Mouse (Mus musculus): ENCODE measurements at regions not wholly inside any gene's neighbourhood (a gene's known extent, or its start where the extent isn't known, plus 50 kb on each side); places are given as distances from the start of the nearest gene placed in this dataset.

GRCm38 (mm10) chr15:63194492-63194797 is 650.5 kb downstream of the Gsdmc2 start:
- DNase-seq (ENCODE audit: extremely low read depth): no peak
- no peaks in the 10 kb centered on the region for H3K4me1 ChIP-seq (ENCODE audit: control insufficient read depth in 1 of 2, insufficient read depth in 2 of 2)
- no peaks in the 10 kb centered on the region for H3K27me3 ChIP-seq (replicated peaks)
- no peaks in the 10 kb centered on the region for H3K9me3 ChIP-seq (replicated peaks; ENCODE audit: low read length)
- no peak for TF ChIP-seq JUND (conservative IDR thresholded peaks at IDR 0.05; ENCODE audit: low read depth, low read length)
- no peak for TF ChIP-seq EP300 (IDR thresholded peaks at IDR 0.05; ENCODE audit: low read length)
- no peak for TF ChIP-seq ZMIZ1 (IDR thresholded peaks at IDR 0.05; ENCODE audit: low read depth, low read length)
- TF ChIP-seq GABPA (IDR thresholded peaks at IDR 0.05; ENCODE audit: insufficient replicate concordance, low read depth, low read length): no peak
- no peak for TF ChIP-seq IRF4 (IDR thresholded peaks at IDR 0.05; ENCODE audit: low read depth, low read length)
- TF ChIP-seq BHLHE40 (IDR thresholded peaks at IDR 0.05; ENCODE audit: low read depth, low read length): no peak
- no peak for TF ChIP-seq ELF1 (IDR thresholded peaks at IDR 0.05; ENCODE audit: low read depth, low read length)
- TF ChIP-seq KAT2A (IDR thresholded peaks at IDR 0.05; ENCODE audit: insufficient replicate concordance, low read length): no peak
- no peak for TF ChIP-seq POLR2A (IDR thresholded peaks at IDR 0.05; ENCODE audit: low read depth, low read length)
- TF ChIP-seq CHD1 (IDR thresholded peaks at IDR 0.05; ENCODE audit: low read depth, low read length): no peak
- TF ChIP-seq RCOR1 (conservative IDR thresholded peaks at IDR 0.05; ENCODE audit: low read depth, low read length): no peak
- no peak for TF ChIP-seq MYC (IDR thresholded peaks at IDR 0.05; ENCODE audit: low read depth, low read length)
- no peak overlapping the region for H3K4me2 ChIP-seq (ENCODE audit: insufficient read depth, low read depth, poor library complexity, severe bottlenecking)
- dilution Hi-C loops (cut with MboI; ENCODE audit: extremely low pct_ligation_motif_present, extremely low pct_unique_long_range_greater_than_20kb, low sequenced_read_pairs): no loop called here
- no peak overlapping the region for H3K4me3 ChIP-seq (replicated peaks in 1 of 3; ENCODE audit: low read depth in 2 of 3, low read length in 2 of 3, poor library complexity in 1 of 3)
- H3K9ac ChIP-seq (ENCODE audit: insufficient read depth, low read depth): no peak overlapping the region
- H3K27ac ChIP-seq (ENCODE audit: insufficient read depth, low read depth): no peak overlapping the region
- no peaks in the 10 kb centered on the region for H3K36me3 ChIP-seq (replicated peaks in 1 of 2; ENCODE audit: control insufficient read depth in 1 of 2, insufficient read depth in 1 of 2, low read length in 1 of 2)
- H3K79me2 ChIP-seq (replicated peaks; ENCODE audit: control insufficient read depth, extremely low read depth, insufficient read depth, poor library complexity, severe bottlenecking): no peaks in the 10 kb centered on the region
- in situ Hi-C loops (cut with MboI; ENCODE audit: low pct_ligation_motif_present, low pct_unique_long_range_greater_than_20kb, low sequenced_read_pairs): no loop called here

GRCm38 (mm10) chr15:63193617-63194491 is 651.1 kb downstream of the Gsdmc2 start:
- Histone ChIP-seq H3K4me2 (ENCODE audit: insufficient read depth, low read depth, poor library complexity, severe bottlenecking) (no peak overlapping the region), H3K27ac (ENCODE audit: insufficient read depth, low read depth) (no peak overlapping the region), H3K9me3 (replicated peaks; ENCODE audit: low read length) (no peaks in the 10 kb centered on the region), H3K4me1 (ENCODE audit: control insufficient read depth in 1 of 2, insufficient read depth in 2 of 2) (no peaks in the 10 kb centered on the region), H3K9ac (ENCODE audit: insufficient read depth, low read depth) (no peak overlapping the region), H3K27me3 (replicated peaks) (no peaks in the 10 kb centered on the region), H3K36me3 (replicated peaks in 1 of 2; ENCODE audit: control insufficient read depth in 1 of 2, insufficient read depth in 1 of 2, low read length in 1 of 2) (no peaks in the 10 kb centered on the region), H3K4me3 (replicated peaks in 1 of 3; ENCODE audit: low read depth in 2 of 3, low read length in 2 of 3, poor library complexity in 1 of 3) (no peak overlapping the region), H3K79me2 (replicated peaks; ENCODE audit: control insufficient read depth, extremely low read depth, insufficient read depth, poor library complexity, severe bottlenecking) (no peaks in the 10 kb centered on the region)
- no peak for DNase-seq (ENCODE audit: extremely low read depth)
- no peak for TF ChIP-seq KAT2A (IDR thresholded peaks at IDR 0.05; ENCODE audit: insufficient replicate concordance, low read length)
- no peak for TF ChIP-seq EP300 (IDR thresholded peaks at IDR 0.05; ENCODE audit: low read length)
- no peak for TF ChIP-seq JUN (IDR thresholded peaks at IDR 0.05; ENCODE audit: insufficient read depth, low read depth, low read length)
- no peak for TF ChIP-seq PAX5 (IDR thresholded peaks at IDR 0.05; ENCODE audit: low read length)
- in situ Hi-C loops (cut with MboI; ENCODE audit: low pct_ligation_motif_present, low pct_unique_long_range_greater_than_20kb, low sequenced_read_pairs): no loop called here
- dilution Hi-C loops (cut with MboI; ENCODE audit: extremely low pct_ligation_motif_present, extremely low pct_unique_long_range_greater_than_20kb, low sequenced_read_pairs): no loop called here
